Mouse (Mus musculus) brain, embryonic 14.5 days (tissue): ENCODE measurements at regions not wholly inside any gene's neighbourhood (a gene's known extent, or its start where the extent isn't known, plus 50 kb on each side); places are given as distances from the start of the nearest gene placed in this dataset.

Experiments
- CTCF ChIP-seq: fragments of 200-500 bp; IDR thresholded peaks from 2 replicates; pipeline ENCODE4 v1.5.1; 2012; ENCODE audit warnings: inconsistent platforms, mild to moderate bottlenecking, moderate library complexity, borderline replicate concordance; ENCODE audit not compliant: insufficient read depth, insufficient read length; ENCODE audit errors: extremely low read depth
- POLR2A ChIP-seq: fragments of 200-500 bp; IDR thresholded peaks from 2 replicates; pipeline ENCODE4 v1.6.1; 2012; ENCODE audit warnings: mild to moderate bottlenecking, inconsistent platforms, borderline replicate concordance; ENCODE audit not compliant: poor library complexity, insufficient read depth, insufficient read length, severe bottlenecking; ENCODE audit errors: extremely low read depth

GRCm38 (mm10) chr3:33379604-33380003 lies 236.6 kb upstream of the Pex5l start:
- TF ChIP-seq POLR2A (no peak), CTCF (no peak)
